Mouse (Mus musculus) leukemia stem cell, adult 10-12 weeks (primary cell): ENCODE measurements around the gene Lgals1. TPM values are rescaled to one million over a fixed set of nuclear protein-coding genes. Genes with fewer than 3 reads are reported as not detected.

ENCODE experiments used
- polyA plus RNA-seq: library from polyadenylated mRNA; stranded (reverse); fragments of >175 nt; gene quantifications from 2 replicates; pipeline ENCODE4 v1.2.3, GENCODE M21; 2012; ENCODE audit warnings: low replicate concordance

Lgals1 gene
- 15.8 and 51.1 TPM in 2 replicates for polyA plus RNA-seq

GRCm38 (mm10) chr15:78926021-78926919, at the start of gene Lgals1:
Gene Lgals1 (plus strand): TSS chr15:78926725.

GRCm38 (mm10) chr15:78876991-78877809, 49.3 kb upstream of the Lgals1 start, which contains the start of gene Gga1:
Gene Gga1 (plus strand): TSS chr15:78877190.

GRCm38 (mm10) chr15:78899409-78899739, 27.2 kb upstream of the Lgals1 start, which contains the start of gene Gm49510:
Gene Gm49510 (plus strand): TSS chr15:78899667.

GRCm38 (mm10) chr15:78899740-78900584, 26.6 kb upstream of the Lgals1 start, which contains the start of gene Sh3bp1:
Gene Sh3bp1 (plus strand): TSS chr15:78899768.

GRCm38 (mm10) chr15:78913632-78914090, 12.9 kb upstream of the Lgals1 start, which contains the start of gene Pdxp:
Gene Pdxp (plus strand): TSS chr15:78913919.

GRCm38 (mm10) chr15:78934784-78935320, 8.3 kb downstream of the Lgals1 start, which contains the start of gene Nol12:
Gene Nol12 (plus strand): TSS chr15:78934933.

GRCm38 (mm10) chr15:78947657-78948056, 21.1 kb downstream of the Lgals1 start, which contains the start of gene Triobp:
Gene Triobp (plus strand): TSS chr15:78947724.

Other genes with a start within 250 kb of the Lgals1 start
- 0.48 TPM in 1 of 2 replicates, not detected in the other for gene Elfn2, start 208.0 kb upstream of the Lgals1 start, polyA plus RNA-seq
- 20.2 and 32.5 TPM in 2 replicates for gene Mfng, start 153.2 kb upstream of the Lgals1 start, polyA plus RNA-seq
- gene Card10, start 123.7 kb upstream of the Lgals1 start, polyA plus RNA-seq, result 0.91 and 3.5 TPM in 2 replicates
- 1.2 and 3.8 TPM in 2 replicates for gene Cdc42ep1, start 84.1 kb upstream of the Lgals1 start, polyA plus RNA-seq
- gene Lgals2, start 71.2 kb upstream of the Lgals1 start, polyA plus RNA-seq, result not detected in 2 replicates
- 196 and 266 TPM in 2 replicates for gene Gga1, start 49.5 kb upstream of the Lgals1 start, polyA plus RNA-seq
- gene Gm49510, start 27.1 kb upstream of the Lgals1 start, polyA plus RNA-seq, result 2.8 and 3.6 TPM in 2 replicates
- 524 and 1,002 TPM in 2 replicates for gene Sh3bp1, start 27.0 kb upstream of the Lgals1 start, polyA plus RNA-seq
- gene Pdxp, start 12.8 kb upstream of the Lgals1 start, polyA plus RNA-seq, result 8.9 and 14.7 TPM in 2 replicates
- gene Nol12, start 8.2 kb downstream of the Lgals1 start, polyA plus RNA-seq, result 17.2 and 18.8 TPM in 2 replicates
- gene Triobp, start 21.0 kb downstream of the Lgals1 start, polyA plus RNA-seq, result 91.0 and 129 TPM in 2 replicates
- gene H1f0, start 101.7 kb downstream of the Lgals1 start, polyA plus RNA-seq, result 32.8 and 70.9 TPM in 2 replicates
- 0.38 and 1.2 TPM in 2 replicates for gene Galr3, start 115.2 kb downstream of the Lgals1 start, polyA plus RNA-seq
- gene Ankrd54, start 136.2 kb downstream of the Lgals1 start, polyA plus RNA-seq, result 41.1 and 171 TPM in 2 replicates
- gene Eif3l, start 148.5 kb downstream of the Lgals1 start, polyA plus RNA-seq, result 8.7 and 44.6 TPM in 2 replicates
- gene Micall1, start 182.2 kb downstream of the Lgals1 start, polyA plus RNA-seq, result 15.6 and 50.5 TPM in 2 replicates
- 65.9 and 87.9 TPM in 2 replicates for gene Polr2f, start 214.3 kb downstream of the Lgals1 start, polyA plus RNA-seq
- gene 1700088E04Rik, start 214.5 kb downstream of the Lgals1 start, polyA plus RNA-seq, result 1.7 TPM in 1 of 2 replicates, not detected in the other
- gene Sox10, start 238.5 kb downstream of the Lgals1 start, polyA plus RNA-seq, result 0.42 TPM in 1 of 2 replicates, not detected in the other